ENCODE assay signal across 27 mouse cellular contexts in genomic region chr3:86201645-86202175, GRCm38 (mm10). TPM values are rescaled to one million over a fixed set of nuclear protein-coding genes. Genes with fewer than 3 reads are reported as not detected.
DNase-seq lines count a peak whose midpoint lies in the region; ATAC-seq lines count a peak whose summit lies in the region.
"Had no signal": no experiment of that assay in that cellular context is flagged by ENCODE, and none has a peak within 500 bp of the region (broad histone marks: within the 10 kb centered on the region; RNA-seq: fewer than 3 reads in every experiment).

No protein-coding gene starts in this region.

- no peak overlapping the region for H3K4me3 ChIP-seq in liver, embryonic 13.5 days (replicated peaks)
- no peak overlapping the region for H3K4me3 ChIP-seq in liver, embryonic 12.5 days
- H3K4me3 ChIP-seq: forebrain, embryonic 10.5 days; limb, embryonic 12.5 days; lung, embryonic 15.5 days; neural tube, embryonic 15.5 days had no signal

- no peaks in the 10 kb centered on the region for H3K4me1 ChIP-seq in liver, embryonic 13.5 days (replicated peaks)
- no peaks in the 10 kb centered on the region for H3K4me1 ChIP-seq in liver, embryonic 12.5 days
- H3K4me1 ChIP-seq: limb, embryonic 12.5 days; lung, embryonic 15.5 days; neural tube, embryonic 15.5 days had no signal

- no peak for DNase-seq in liver, embryonic 13.5 days
- peak; percentile 11 for DNase-seq in adrenal gland, postnatal 10 days
- no peak for DNase-seq in right cerebral cortex, adult 2 months (ENCODE audit: low spot score in 2 of 2)
- no peak for DNase-seq in neural tube, embryonic 10.5 days (ENCODE audit: extremely low spot score, low spot score)
- no peak for DNase-seq in cerebellum, adult 8-10 months
- DNase-seq: B cell, adult 2 months; cerebellum, adult 9-11 months; forebrain, postnatal 0 days; kidney, postnatal 25 days; layer of hippocampus, postnatal 36 days; lung, postnatal 36 days; thymus, adult 2 months; thymus, postnatal 4 days had no signal

- 0 out of 2 replicates have a peak, but pooled peaks have one; percentile 54 for ATAC-seq in liver, embryonic 13.5 days (ENCODE audit: low read depth)
- ATAC-seq in liver, embryonic 12.5 days, result no peak
- peak; percentile 55 for ATAC-seq in granulocyte monocyte progenitor cell, adult 5-6 weeks (replicated peaks; ENCODE audit: poor library complexity, severe bottlenecking)
- no peak for ATAC-seq in cerebellum, adult (ENCODE audit: insufficient number of reproducible peaks, low FRiP score, low TSS enrichment)
- ATAC-seq: activated CD4-positive, CD25-positive, alpha-beta regulatory T cell, adult 4 months; forebrain, postnatal 0 days; hindbrain, postnatal 0 days; intestine, postnatal 0 days had no signal

- H3K36me3 ChIP-seq in liver, embryonic 13.5 days, result no peaks in the 10 kb centered on the region
- H3K36me3 ChIP-seq in liver, embryonic 12.5 days, result no peaks in the 10 kb centered on the region
- H3K36me3 ChIP-seq: forebrain, embryonic 10.5 days; limb, embryonic 12.5 days; lung, embryonic 15.5 days; neural tube, embryonic 15.5 days had no signal

- no peak overlapping the region for H3K27ac ChIP-seq in liver, embryonic 13.5 days
- no peak overlapping the region for H3K27ac ChIP-seq in liver, embryonic 12.5 days
- H3K27ac ChIP-seq: forebrain, embryonic 10.5 days; hindbrain, postnatal 0 days; limb, embryonic 12.5 days; liver, embryonic 14.5 days; lung, embryonic 15.5 days; neural tube, embryonic 15.5 days; stomach, postnatal 0 days had no signal

- WGBS in liver, embryonic 13.5 days (ENCODE audit: insufficient replicate concordance), result 64% methylated on average over 1 of the region's 1 CpGs
- 50% methylated on average over 1 of the region's 1 CpGs for WGBS in liver, embryonic 12.5 days (ENCODE audit: insufficient replicate concordance)

- no peaks in the 10 kb centered on the region for H3K27me3 ChIP-seq in liver, embryonic 13.5 days
- H3K27me3 ChIP-seq in liver, embryonic 12.5 days (replicated peaks), result no peaks in the 10 kb centered on the region
- H3K27me3 ChIP-seq: CH12.LX; limb, embryonic 12.5 days; lung, embryonic 15.5 days; neural tube, embryonic 15.5 days had no signal

- no peak overlapping the region for H3K9ac ChIP-seq in liver, embryonic 13.5 days
- H3K9ac ChIP-seq in liver, embryonic 12.5 days, result no peak overlapping the region
- H3K9ac ChIP-seq: forebrain, postnatal 0 days; limb, embryonic 12.5 days; liver, embryonic 14.5 days; lung, embryonic 15.5 days; neural tube, embryonic 15.5 days had no signal

- no peaks in the 10 kb centered on the region for H3K9me3 ChIP-seq in liver, embryonic 13.5 days (replicated peaks)
- no peaks in the 10 kb centered on the region for H3K9me3 ChIP-seq in liver, embryonic 12.5 days (replicated peaks)
- H3K9me3 ChIP-seq: forebrain, embryonic 10.5 days; limb, embryonic 12.5 days; lung, embryonic 15.5 days; neural tube, embryonic 15.5 days had no signal

- H3K4me2 ChIP-seq in liver, embryonic 13.5 days, result no peak overlapping the region
- H3K4me2 ChIP-seq in liver, embryonic 12.5 days, result no peak overlapping the region
- H3K4me2 ChIP-seq: limb, embryonic 12.5 days; lung, embryonic 15.5 days; midbrain, embryonic 11.5 days; neural tube, embryonic 15.5 days had no signal

RNA-seq across cellular contexts. Expression of gene Lrba, which starts 22.8 kb away (rescaled TPM):
- polyA plus RNA-seq in liver, embryonic 13.5 days (2015; fragmentation: Nextera tagmentation; extraction: Ambion mirVana), result 2.2 TPM in 2 replicates
- polyA plus RNA-seq in liver, embryonic 12.5 days (2016; fragmentation: Nextera tagmentation; extraction: Ambion mirVana), result 3.3 and 3.6 TPM in 2 replicates
- 10 to 100 TPM; 24.1 to 33.4 TPM for total RNA-seq in adrenal gland, postnatal 10 days (2021)
- 14.0 and 15.8 TPM in 2 replicates for total RNA-seq in granulocyte monocyte progenitor cell, adult 5-6 weeks (2014; fragmentation: Nextera tagmentation)
- total RNA-seq in granulocyte monocyte progenitor cell, adult 5-6 weeks (2017), result 19.3 and 21.8 TPM in 2 replicates

RNA-seq across cellular contexts. Expression of gene Rps3a1, which starts 59.2 kb away (rescaled TPM):
- 1,129 and 1,231 TPM in 2 replicates for polyA plus RNA-seq in liver, embryonic 13.5 days (2015; fragmentation: Nextera tagmentation; extraction: Ambion mirVana)
- 1,175 and 1,195 TPM in 2 replicates for polyA plus RNA-seq in liver, embryonic 12.5 days (2016; fragmentation: Nextera tagmentation; extraction: Ambion mirVana)
- 100 to 1,000 TPM; 866 to 886 TPM for total RNA-seq in adrenal gland, postnatal 10 days (2021)
- total RNA-seq in granulocyte monocyte progenitor cell, adult 5-6 weeks (2014; fragmentation: Nextera tagmentation), result 3,744 and 3,748 TPM in 2 replicates
- 6,425 and 6,963 TPM in 2 replicates for total RNA-seq in granulocyte monocyte progenitor cell, adult 5-6 weeks (2017)

Comparison
In these comparisons a context has a peak if more than half of its experiments do, and no peak if none do; other contexts are left out.
1. ATAC-seq: peak in liver, embryonic 13.5 days (single experiment) and granulocyte monocyte progenitor cell, adult 5-6 weeks (single experiment); none in liver, embryonic 12.5 days (single experiment) and cerebellum, adult (single experiment).
2. RNA of gene Rps3a1, which starts 59.2 kb away (total RNA-seq): 3,744 to 6,963 TPM in granulocyte monocyte progenitor cell, adult 5-6 weeks; 866 to 886 TPM in adrenal gland, postnatal 10 days; every median in the first group is over 4 times any median in the second.